Mouse (Mus musculus) thymus, postnatal 36 days (tissue): ENCODE measurements around the gene B3gat3.
"Not testable (repeated sequence)": the region's sequence is repeated elsewhere in the genome, so short reads cannot be mapped to it uniquely, and the experiment has no call there.

Source experiments
- DNase-seq, 2 experiments: peaks; one replicate each; pipeline ENCODE4 v3.0.0; 2022; ENCODE audit warnings: mixed read lengths in 2 of 2

The B3gat3 gene

DNA sequence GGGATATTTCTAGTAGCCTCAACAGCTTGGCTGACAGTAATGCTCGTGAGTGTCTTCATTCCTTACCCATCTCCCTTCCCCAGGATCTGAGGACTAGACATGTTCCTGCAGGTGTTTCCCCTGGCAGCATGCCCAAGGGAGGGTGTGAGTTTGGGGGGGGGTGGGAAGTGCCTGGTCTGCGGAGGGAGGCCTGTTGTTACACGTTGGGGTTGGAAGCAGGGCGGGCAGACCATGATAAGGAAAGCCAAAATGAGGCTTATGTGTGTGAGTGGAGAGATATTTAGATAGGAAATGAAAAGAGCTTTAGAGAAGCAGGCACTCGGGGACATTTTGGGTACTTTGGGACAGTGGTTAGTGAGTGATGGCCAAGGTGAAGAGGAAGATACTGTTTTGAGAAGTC is 23.9 kb downstream of the B3gat3 start:
- no peak for DNase-seq

DNA sequence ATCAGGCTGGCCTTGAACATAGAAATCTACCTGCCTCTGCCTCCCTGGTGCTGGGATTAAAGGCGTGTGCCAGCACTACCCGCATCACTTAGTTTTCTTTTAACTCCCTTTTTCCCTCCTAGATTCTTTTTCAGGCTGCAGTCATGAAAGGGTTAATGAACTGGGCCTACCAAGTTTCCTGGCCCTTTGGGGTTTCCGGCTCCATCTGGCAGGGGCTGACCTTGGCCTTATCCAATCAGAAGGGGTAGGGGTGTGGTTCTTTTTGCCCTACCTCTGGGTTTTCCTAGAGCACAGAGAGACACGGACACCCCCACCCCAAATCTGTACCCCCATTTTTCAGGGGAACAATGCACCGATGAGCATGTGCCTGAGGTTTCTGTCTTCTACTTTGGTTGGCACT is 24.6 kb downstream of the B3gat3 start:
- DNase-seq = peak; percentile 60 to 70

DNA sequence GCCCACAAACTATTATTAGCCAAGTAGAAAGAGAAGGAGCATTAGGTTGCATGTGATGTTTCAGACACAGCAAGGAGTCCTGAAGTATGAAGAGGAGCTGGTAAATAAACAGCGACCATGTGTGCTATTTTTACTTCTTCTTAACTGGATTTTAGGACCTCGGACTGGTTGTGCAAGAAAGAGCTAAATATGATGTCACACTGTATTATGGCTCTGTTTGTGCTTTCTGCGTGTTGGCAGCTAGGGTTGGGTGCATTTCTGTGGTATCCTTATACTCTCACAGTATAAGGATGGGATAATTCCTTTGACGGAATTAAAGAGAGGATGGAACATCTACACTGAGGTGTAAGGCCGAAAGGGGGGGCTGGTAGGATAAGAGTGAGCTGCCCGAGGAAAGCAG is 25.1 kb downstream of the B3gat3 start:
- DNase-seq = no peak

GRCm38 (mm10) chr19:8946929-8947328 is 26.8 kb downstream of the B3gat3 start:
- no peak for DNase-seq

GRCm38 (mm10) chr19:8950190-8950589 is 30.0 kb downstream of the B3gat3 start:
- DNase-seq = no peak

DNA sequence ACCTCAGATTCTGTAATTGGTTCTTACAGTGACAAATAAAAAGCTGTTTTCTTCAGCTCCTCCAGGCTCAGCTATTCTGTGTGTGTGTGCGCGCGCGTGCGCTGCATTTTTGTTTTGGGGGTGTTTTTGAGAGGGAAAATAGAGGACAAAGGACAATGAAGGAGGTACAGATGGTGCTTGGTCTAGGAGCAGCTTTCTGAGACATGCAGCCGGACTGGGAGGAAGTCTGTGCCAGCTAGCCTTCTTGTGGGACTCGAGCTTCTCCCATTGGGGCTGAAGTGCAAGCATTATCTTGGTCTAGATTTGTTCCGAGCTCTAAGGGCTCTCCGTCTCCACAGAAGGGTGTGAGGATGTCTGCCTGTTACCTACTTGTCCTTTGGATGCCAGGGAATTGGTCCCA is 32.1 kb downstream of the B3gat3 start:
- DNase-seq = no peak

DNA sequence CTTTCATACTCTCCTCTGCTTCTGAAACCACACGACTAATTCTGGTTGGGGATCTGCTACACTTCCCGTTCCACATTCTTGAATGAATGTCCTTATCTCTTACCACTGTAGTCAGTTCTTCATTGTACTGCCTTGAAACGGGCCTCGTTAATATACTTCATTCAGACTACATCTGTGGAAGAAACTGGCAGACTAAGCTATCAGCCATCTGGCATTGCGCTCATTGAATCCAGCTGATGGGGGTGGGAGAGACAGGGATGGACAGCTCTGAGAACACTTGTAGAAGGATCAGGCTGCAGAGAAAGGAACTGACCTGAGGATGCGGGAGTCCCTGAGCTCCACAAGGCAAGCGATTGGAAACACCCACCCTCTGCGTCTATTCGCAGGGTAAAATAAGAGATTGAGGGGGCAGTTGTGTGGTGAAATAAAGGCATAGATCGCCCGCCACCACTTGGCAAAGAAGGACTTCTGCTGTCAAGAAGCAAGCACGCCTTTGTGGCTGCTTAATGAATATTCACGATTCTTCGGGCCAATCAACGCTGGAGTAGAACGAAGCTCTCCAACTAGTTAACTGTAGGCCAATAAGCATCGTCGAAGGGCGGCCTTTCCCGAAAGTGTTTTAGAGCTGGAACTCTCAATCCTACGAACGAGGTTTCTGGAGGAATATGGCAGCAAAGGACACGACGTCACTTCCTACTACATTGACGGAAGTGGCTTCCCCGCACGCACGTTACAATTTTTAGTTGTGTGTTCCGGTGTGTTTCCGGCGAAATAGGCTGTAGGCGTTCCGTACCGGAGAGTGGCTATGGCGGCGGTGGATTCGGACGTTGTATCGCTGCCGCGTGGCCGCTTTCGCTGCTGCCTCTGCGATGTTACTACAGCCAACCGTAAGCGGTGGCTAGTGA is 33.2 kb downstream of the B3gat3 start, which contains the start of gene Tut1:
TSS of gene Tut1 (plus strand) at position 713 of the 905 bp plus-strand sequence.
- peak; percentile 86 to 87 for DNase-seq

GRCm38 (mm10) chr19:8954171-8954570 is 34.0 kb downstream of the B3gat3 start:
- DNase-seq = no peak

GRCm38 (mm10) chr19:8962256-8962655 is 42.1 kb downstream of the B3gat3 start:
- DNase-seq = no peak

DNA sequence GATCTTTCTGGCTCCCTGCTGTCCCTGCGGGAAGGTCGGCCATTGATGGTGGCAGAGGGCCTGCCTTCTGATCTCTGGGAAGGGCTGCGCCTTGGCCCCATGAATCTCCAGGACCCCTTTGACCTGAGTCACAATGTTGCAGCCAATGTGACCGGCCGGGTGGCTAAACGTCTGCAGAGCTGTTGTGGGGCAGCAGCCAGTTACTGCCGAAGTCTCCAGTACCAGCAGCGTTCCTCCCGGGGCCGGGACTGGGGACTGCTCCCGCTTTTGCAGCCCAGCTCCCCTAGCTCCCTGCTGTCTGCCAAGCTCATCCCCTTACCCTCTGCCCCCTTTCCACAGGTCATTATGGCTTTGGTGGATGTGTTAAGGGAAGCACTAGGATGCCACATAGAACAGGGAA is 44.9 kb downstream of the B3gat3 start:
- DNase-seq = no peak

DNA sequence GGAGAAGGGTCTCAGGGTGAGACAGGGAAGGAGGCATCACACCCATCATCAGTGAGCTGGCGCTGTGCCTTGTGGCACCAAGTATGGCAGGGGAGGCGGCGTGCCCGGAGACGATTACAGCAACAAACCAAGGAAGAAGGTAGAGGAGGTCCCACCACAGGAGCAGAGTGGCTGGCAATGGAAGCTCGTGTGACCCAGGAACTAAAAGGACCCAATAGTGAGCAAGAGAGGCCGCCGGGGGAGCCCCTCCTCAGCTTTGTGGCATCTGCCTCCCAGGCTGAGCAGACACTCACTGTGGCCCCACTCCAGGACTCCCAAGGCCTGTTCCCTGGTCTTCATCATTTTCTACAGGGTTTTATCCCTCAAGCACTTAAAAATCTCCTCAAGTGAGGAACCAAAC is 45.6 kb downstream of the B3gat3 start:
- DNase-seq = peak in 1 of 2 experiments; percentile 37

- DNase-seq = no peak
Observed at GRCm38 (mm10) chr19:8966198-8966589, 46.0 kb downstream of the B3gat3 start.

DNA sequence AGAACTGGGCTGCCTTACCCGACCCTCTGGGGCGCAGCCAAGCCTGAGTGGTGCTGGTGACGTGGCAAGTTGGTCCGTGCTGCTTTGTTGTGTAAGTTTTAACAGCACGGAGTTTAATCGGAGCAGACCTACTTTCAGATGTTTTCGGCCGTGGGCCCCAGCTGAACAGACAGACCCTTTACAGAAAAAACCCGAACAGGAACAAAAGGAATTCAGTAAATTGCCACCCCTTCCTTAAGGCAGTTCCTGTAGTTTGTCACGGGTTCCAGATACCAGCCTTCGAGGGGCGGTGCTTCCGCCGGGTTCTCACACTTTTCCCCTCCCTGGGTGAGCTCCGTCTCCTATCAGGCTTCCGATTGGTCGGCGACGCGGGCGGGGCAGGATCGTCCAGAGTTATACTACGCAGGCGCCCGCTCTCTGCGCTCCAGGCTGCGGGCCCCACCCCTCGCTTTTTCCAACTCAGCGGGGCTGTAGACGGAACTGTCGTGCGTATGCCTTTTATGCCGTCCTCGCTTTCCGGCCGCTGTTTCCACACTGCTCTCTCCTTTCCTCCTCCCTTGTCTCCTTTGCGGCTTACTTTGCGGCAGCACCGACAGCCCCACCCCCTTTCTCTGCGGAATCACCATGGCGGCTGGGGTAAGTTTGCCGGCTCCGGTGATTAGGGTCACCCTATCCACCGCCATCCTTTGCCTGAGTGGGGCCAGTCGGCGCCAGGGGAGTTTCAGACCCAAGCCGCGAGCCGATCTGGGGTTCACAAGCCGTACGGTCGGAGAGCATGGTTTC is 46.6 kb downstream of the B3gat3 start, which contains the start of gene Eef1g:
TSS of gene Eef1g (plus strand) at position 452 of the 783 bp plus-strand sequence.
- peak; percentile 98 to 100 for DNase-seq

GRCm38 (mm10) chr19:8967373-8967743 is 47.2 kb downstream of the B3gat3 start:
- no peak for DNase-seq

- DNase-seq = no peak
Observed at GRCm38 (mm10) chr19:8967893-8968292, 47.7 kb downstream of the B3gat3 start.

GRCm38 (mm10) chr19:8972491-8972890 is 52.3 kb downstream of the B3gat3 start:
- DNase-seq = not testable (repeated sequence)

DNA sequence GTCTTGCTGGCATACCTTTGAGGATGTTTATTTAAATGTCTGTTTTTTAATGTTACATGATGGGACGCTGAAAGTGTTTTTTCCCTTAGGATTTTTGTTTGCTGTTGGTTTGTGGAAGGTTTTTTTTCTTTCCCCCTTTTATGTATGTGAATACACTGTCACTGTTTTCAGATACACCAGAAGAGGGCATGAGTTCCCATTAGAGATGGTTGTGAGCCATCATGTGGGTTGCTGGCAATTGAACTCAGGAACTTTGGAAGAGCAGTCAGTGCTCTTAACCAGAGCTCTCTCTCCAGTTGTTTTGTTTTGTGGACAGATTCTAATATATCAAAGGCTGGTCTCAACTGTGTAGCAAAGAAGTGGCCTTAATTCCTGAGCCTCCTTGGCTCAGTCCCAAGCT is 54.5 kb downstream of the B3gat3 start:
- no peak for DNase-seq

GRCm38 (mm10) chr19:8975491-8975890 is 55.3 kb downstream of the B3gat3 start:
- DNase-seq = no peak

DNA sequence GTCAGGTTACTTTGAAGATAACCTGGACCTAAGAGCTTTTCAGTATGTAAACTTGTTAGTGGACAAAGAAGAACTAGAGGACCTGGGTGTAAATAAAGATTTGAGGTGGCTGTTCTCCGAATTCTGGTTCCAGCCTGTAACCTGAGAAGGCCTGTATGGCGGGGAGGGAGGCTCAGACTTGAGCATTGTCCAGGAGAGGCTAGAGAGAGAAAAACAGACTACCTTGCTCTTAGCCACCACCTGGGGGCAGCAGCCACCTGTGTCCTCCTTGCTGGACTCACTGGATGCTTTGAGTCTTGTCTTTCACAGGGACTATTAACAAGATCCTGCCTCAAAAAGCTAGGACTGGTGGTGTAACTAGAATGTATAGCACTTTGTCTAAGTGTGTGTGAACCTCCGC is 56.4 kb downstream of the B3gat3 start:
- DNase-seq = peak; percentile 27 to 36
